ENCODE assay signal across 8 mouse cellular contexts in genomic region chr9:56797876-56798275, GRCm38 (mm10). TPM values are rescaled to one million over a fixed set of nuclear protein-coding genes. Genes with fewer than 3 reads are reported as not detected.
DNase-seq lines count a peak whose midpoint lies in the region; ATAC-seq and TF ChIP-seq lines count a peak whose summit lies in the region.

No protein-coding gene starts in this region.

- no peak for TF ChIP-seq POLR2A in testis, adult 2 months (IDR thresholded peaks at IDR 0.05; ENCODE audit: control insufficient read depth, low read depth, low read length)

- DNase-seq in testis, postnatal 14 days (ENCODE audit: low spot score) = no peak
- DNase-seq in cerebellum, postnatal 36 days = peak; percentile 89 to 90
- DNase-seq in gastrocnemius, adult 2 months = peak; percentile 70
- DNase-seq in layer of hippocampus, adult 18-20 months (ENCODE audit: low spot score in 2 of 2) = peak; percentile 61 to 87
- peak; percentile 66 for DNase-seq in lung, postnatal 14 days
- DNase-seq in right cerebral cortex, postnatal 14 days = peak; percentile 77

- intact Hi-C loops in gastrocnemius, adult 2 months (cut with DNase I) = loop anchor here (1.0 to 2.0 kb wide), 2 partner anchors 71 to 162 kb away; no protein-coding TSS in a partner anchor

- no peaks in the 10 kb centered on the region for H3K36me3 ChIP-seq in testis, adult 2 months (ENCODE audit: control insufficient read depth, insufficient read depth, low read length)

- ATAC-seq in erythroblast, adult 5-6 weeks (replicated peaks; ENCODE audit: low FRiP score, poor library complexity, severe bottlenecking) = no peak

- no peak overlapping the region for H3K4me3 ChIP-seq in testis, adult 2 months (ENCODE audit: control insufficient read depth, low read depth, low read length)
- no peak overlapping the region for H3K4me3 ChIP-seq in gastrocnemius, adult 2 months

- no peak overlapping the region for H3K27ac ChIP-seq in testis, adult 2 months (ENCODE audit: control insufficient read depth, insufficient read depth, low read depth, low read length)
- no peak overlapping the region for H3K27ac ChIP-seq in gastrocnemius, adult 2 months

- H3K4me1 ChIP-seq in testis, adult 2 months (ENCODE audit: control insufficient read depth, insufficient read depth, low read length) = peaks cover 10% of the 10 kb centered on the region

- no peaks in the 10 kb centered on the region; the same call in 1 of the 2 replicates for H3K27me3 ChIP-seq in testis, adult 2 months (ENCODE audit: control insufficient read depth, insufficient read depth, low read length)

- TF ChIP-seq CTCF in testis, adult 2 months (IDR thresholded peaks at IDR 0.05; ENCODE audit: control insufficient read depth, insufficient read depth, insufficient replicate concordance, low read depth, low read length) = peak; percentile 50; the same call in 1 of the 2 replicates
- peak; percentile 81 for TF ChIP-seq CTCF in gastrocnemius, adult 2 months (IDR thresholded peaks at IDR 0.05)

RNA-seq across cellular contexts. Expression of gene Lingo1, which starts 1.6 kb away (rescaled TPM):
- polyA plus RNA-seq in testis, adult 2 months (2012; rRNA removed) = 6.8 and 7.3 TPM in 2 replicates
- under 1 TPM; 0.17 to 0.48 TPM for total RNA-seq in gastrocnemius, adult 2 months (2021)
- 100 to 1,000 TPM; 261 to 262 TPM for total RNA-seq in layer of hippocampus, adult 18-20 months (2021)
- not detected in 2 replicates for total RNA-seq in erythroblast, adult 5-6 weeks (2015; ENCODE audit: low replicate concordance)
- total RNA-seq in erythroblast, adult 5-6 weeks (2017; ENCODE audit: low replicate concordance) = not detected in 2 replicates

Comparison
In these comparisons a context has a peak if more than half of its experiments do, and no peak if none do; other contexts are left out.
1. RNA of gene Lingo1, which starts 1.6 kb away (total RNA-seq): 261 to 262 TPM in layer of hippocampus, adult 18-20 months; 0.17 to 0.48 TPM in gastrocnemius, adult 2 months and not detected in erythroblast, adult 5-6 weeks; every median in the first group is over 100 times any median in the second.